ENCODE assay signal across 25 mouse cellular contexts in genomic region chr5:53662413-53662812, GRCm38 (mm10). TPM values are rescaled to one million over a fixed set of nuclear protein-coding genes. Genes with fewer than 3 reads are reported as not detected.
DNase-seq lines count a peak whose midpoint lies in the region; ATAC-seq and TF ChIP-seq lines count a peak whose summit lies in the region.
"Had no signal": no experiment of that assay in that cellular context is flagged by ENCODE, and none has a peak within 500 bp of the region (broad histone marks: within the 10 kb centered on the region; RNA-seq: fewer than 3 reads in every experiment).

No protein-coding gene starts in this region.

- no peak overlapping the region for H3K27ac ChIP-seq in forebrain, embryonic 14.5 days (ENCODE audit: low read depth, low read length)
- H3K27ac ChIP-seq in forebrain, postnatal 0 days (ENCODE audit: low read depth, low read length): no peak overlapping the region
- H3K27ac ChIP-seq: forebrain, embryonic 15.5 days; heart, embryonic 10.5 days; heart, embryonic 15.5 days; hindbrain, embryonic 10.5 days; hindbrain, embryonic 14.5 days; intestine, embryonic 15.5 days had no signal

- TF ChIP-seq POLR2A in lung, adult 2 months (IDR thresholded peaks at IDR 0.05; ENCODE audit: borderline replicate concordance, extremely low read depth, low read depth, low read length): no peak

- 70% methylated on average over 1 of the region's 1 CpGs for WGBS in forebrain, embryonic 14.5 days
- 58% methylated on average over 1 of the region's 1 CpGs for WGBS in forebrain, postnatal 0 days
- 22% methylated on average over 1 of the region's 1 CpGs for WGBS in lung, adult 2 months

- no peak overlapping the region for H3K9ac ChIP-seq in forebrain, embryonic 14.5 days (ENCODE audit: low read length)
- no peak overlapping the region for H3K9ac ChIP-seq in forebrain, postnatal 0 days
- H3K9ac ChIP-seq: forebrain, embryonic 15.5 days; heart, embryonic 15.5 days; hindbrain, embryonic 14.5 days; intestine, embryonic 15.5 days had no signal

- H3K4me2 ChIP-seq in forebrain, embryonic 14.5 days (ENCODE audit: low read length): no peak overlapping the region
- H3K4me2 ChIP-seq in forebrain, postnatal 0 days (ENCODE audit: low read depth): no peak overlapping the region
- H3K4me2 ChIP-seq: forebrain, embryonic 15.5 days; heart, embryonic 15.5 days; hindbrain, embryonic 14.5 days; intestine, embryonic 15.5 days had no signal

- no peaks in the 10 kb centered on the region for H3K27me3 ChIP-seq in forebrain, embryonic 14.5 days (replicated peaks; ENCODE audit: control insufficient read depth, insufficient read depth, low read length)
- H3K27me3 ChIP-seq in forebrain, postnatal 0 days (ENCODE audit: insufficient read depth, low read length): no peaks in the 10 kb centered on the region
- H3K27me3 ChIP-seq: CH12.LX; forebrain, embryonic 15.5 days; heart, embryonic 15.5 days; intestine, embryonic 15.5 days had no signal

- no peak for DNase-seq in forebrain, embryonic 14.5 days (ENCODE audit: low spot score)
- DNase-seq in forebrain, postnatal 0 days: no peak
- peak; percentile 61 for DNase-seq in adipocyte (ENCODE audit: low spot score)
- DNase-seq in left cerebral cortex, postnatal 4 days: no peak
- no peak for DNase-seq in thymus, postnatal 10 days (ENCODE audit: low spot score in 2 of 2)
- no peak for DNase-seq in lung, adult 2 months
- DNase-seq: adrenal gland, postnatal 14 days; cerebellum, adult 18-20 months; cerebellum, postnatal 10 days; gastrocnemius, postnatal 10 days; heart, postnatal 14 days; kidney, adult 18-20 months had no signal

- intact Hi-C loops in left cerebral cortex, postnatal 4 days (cut with DNase I): no loop called here

- H3K4me3 ChIP-seq in forebrain, embryonic 14.5 days (ENCODE audit: low read depth, low read length): no peak overlapping the region
- no peak overlapping the region for H3K4me3 ChIP-seq in forebrain, postnatal 0 days (ENCODE audit: low read depth, low read length)
- no peak overlapping the region for H3K4me3 ChIP-seq in lung, adult 2 months (replicated peaks; ENCODE audit: extremely low read depth, low read depth, low read length)
- H3K4me3 ChIP-seq: forebrain, embryonic 15.5 days; heart, embryonic 10.5 days; heart, embryonic 15.5 days; hindbrain, embryonic 10.5 days; intestine, embryonic 15.5 days had no signal

- no peak for TF ChIP-seq CTCF in forebrain, postnatal 0 days (IDR thresholded peaks at IDR 0.05; ENCODE audit: low read depth)
- TF ChIP-seq CTCF in lung, adult 2 months (IDR thresholded peaks at IDR 0.05; ENCODE audit: insufficient read depth, low read length): no peak

- ATAC-seq in forebrain, embryonic 14.5 days: peak; percentile 13; the same call in 1 of the 2 replicates
- no peak for ATAC-seq in forebrain, postnatal 0 days
- peak; percentile 75 for ATAC-seq in granulocyte monocyte progenitor cell, adult 5-6 weeks (replicated peaks; ENCODE audit: poor library complexity, severe bottlenecking)
- peak; percentile 52 for ATAC-seq in megakaryocyte progenitor cell, adult 5-6 weeks (replicated peaks; ENCODE audit: poor library complexity)
- ATAC-seq: forebrain, embryonic 15.5 days; intestine, embryonic 15.5 days had no signal

- H3K36me3 ChIP-seq in forebrain, embryonic 14.5 days (ENCODE audit: control insufficient read depth, insufficient read depth, low read length): no peaks in the 10 kb centered on the region
- H3K36me3 ChIP-seq in forebrain, postnatal 0 days (ENCODE audit: insufficient read depth): no peaks in the 10 kb centered on the region; the same call in 1 of the 2 replicates
- H3K36me3 ChIP-seq: forebrain, embryonic 15.5 days; heart, embryonic 10.5 days; heart, embryonic 15.5 days; hindbrain, embryonic 10.5 days; intestine, embryonic 15.5 days had no signal

- no peaks in the 10 kb centered on the region for H3K4me1 ChIP-seq in forebrain, embryonic 14.5 days (ENCODE audit: control insufficient read depth, insufficient read depth, low read length)
- H3K4me1 ChIP-seq in forebrain, postnatal 0 days (ENCODE audit: insufficient read depth): no peaks in the 10 kb centered on the region
- no peaks in the 10 kb centered on the region for H3K4me1 ChIP-seq in lung, adult 2 months (ENCODE audit: control insufficient read depth, insufficient read depth, low read length)
- H3K4me1 ChIP-seq: forebrain, embryonic 15.5 days; heart, embryonic 10.5 days; intestine, embryonic 15.5 days had no signal

- H3K9me3 ChIP-seq in forebrain, embryonic 14.5 days (replicated peaks; ENCODE audit: control insufficient read depth, low read length): no peaks in the 10 kb centered on the region
- no peaks in the 10 kb centered on the region for H3K9me3 ChIP-seq in forebrain, postnatal 0 days (ENCODE audit: low read length)
- H3K9me3 ChIP-seq: forebrain, embryonic 15.5 days; heart, embryonic 10.5 days; heart, embryonic 15.5 days; hindbrain, embryonic 10.5 days; intestine, embryonic 15.5 days had no signal

RNA-seq across cellular contexts. Expression of gene Cckar, which starts 45.1 kb away (rescaled TPM):
- polyA plus RNA-seq in forebrain, embryonic 14.5 days (2014; fragmentation: Nextera tagmentation; extraction: Ambion mirVana): 0.54 and 1.4 TPM in 2 replicates
- total RNA-seq in forebrain, postnatal 0 days (2014; rRNA removed): 0.31 and 1.3 TPM in 2 replicates
- 0.23 and 0.74 TPM in 2 replicates for polyA plus RNA-seq in forebrain, postnatal 0 days (2015; fragmentation: Nextera tagmentation; extraction: Ambion mirVana)
- not detected in 2 replicates for total RNA-seq in granulocyte monocyte progenitor cell, adult 5-6 weeks (2014; fragmentation: Nextera tagmentation)
- total RNA-seq in granulocyte monocyte progenitor cell, adult 5-6 weeks (2017): not detected in 2 replicates
- not detected in 2 replicates for total RNA-seq in megakaryocyte progenitor cell, adult 5-6 weeks (2015)
- not detected in 2 replicates for total RNA-seq in megakaryocyte progenitor cell, adult 5-6 weeks (2017)
- under 1 TPM in 1 of 2 experiments, not detected in 1; 0.14 TPM for total RNA-seq in left cerebral cortex, postnatal 4 days (2021)
- polyA plus RNA-seq in lung, adult 2 months (2012; rRNA removed): 48.0 and 64.9 TPM in 2 replicates
- total RNA-seq: CH12.LX; ES-E14; gastrocnemius, postnatal 10 days had no signal
- polyA plus RNA-seq: cortical plate, adult 2 months; frontal cortex, adult 2 months; gonadal fat pad, adult 2 months had no signal
